Mouse (Mus musculus) midbrain, embryonic 14.5 days (tissue): Measurements from ENCODE around the gene Samhd1. TPM values are rescaled to one million over a fixed set of nuclear protein-coding genes. Genes with fewer than 3 reads are reported as not detected.
A peak's percentile ranks its signal among the peaks of the same experiment; 100 is the strongest.

Experiments used
- ATAC-seq: fragments of 200-750 bp; cut with Nextera tagmentation; 2 replicates; pipeline ENCODE4 v1.8.0; 2017; ENCODE audit warnings: moderate number of reproducible peaks, moderate library complexity; ENCODE audit not compliant: low FRiP score, low TSS enrichment
- DNase-seq: peaks from one replicate; pipeline ENCODE4 v3.0.0-alpha.2; 2015
- H3K27ac ChIP-seq: fragments of 300-500 bp; sonication (generic); replicated peaks from 2 replicates; pipeline ENCODE4 v1.5.1; 2014; ENCODE audit warnings: mild to moderate bottlenecking, low read depth, low read length, moderate library complexity
- H3K27me3 ChIP-seq: fragments of 300-500 bp; sonication (generic); 2 replicates; pipeline ENCODE4 v1.6.1; 2014; ENCODE audit warnings: low read length, control low read depth, mixed read lengths; ENCODE audit not compliant: control insufficient read depth, insufficient read depth
- H3K36me3 ChIP-seq: fragments of 300-500 bp; sonication (generic); 2 replicates; pipeline ENCODE4 v1.6.1; 2014; ENCODE audit warnings: low read length, control low read depth; ENCODE audit not compliant: control insufficient read depth, insufficient read depth
- H3K4me1 ChIP-seq: fragments of 300-500 bp; sonication (generic); 2 replicates; pipeline ENCODE4 v1.6.1; 2014; ENCODE audit warnings: mild to moderate bottlenecking, antibody characterized with exemption, low read length, control low read depth; ENCODE audit not compliant: control insufficient read depth, insufficient read depth
- H3K4me2 ChIP-seq: fragments of 300-500 bp; sonication (generic); 2 replicates; pipeline ENCODE4 v1.6.1; 2014; ENCODE audit warnings: mild to moderate bottlenecking, low read length, moderate library complexity
- H3K4me3 ChIP-seq: fragments of 300-500 bp; sonication (generic); replicated peaks from 2 replicates; pipeline ENCODE4 v1.5.1; 2014; ENCODE audit warnings: low read depth, low read length
- H3K9ac ChIP-seq: fragments of 300-500 bp; sonication (generic); replicated peaks from 2 replicates; pipeline ENCODE4 v1.6.1; 2014; ENCODE audit warnings: mild to moderate bottlenecking, low read length, moderate library complexity
- H3K9me3 ChIP-seq: fragments of 300-500 bp; sonication (generic); 2 replicates; pipeline ENCODE4 v1.6.1; 2016; ENCODE audit warnings: low read length, control low read depth, mixed read lengths; ENCODE audit not compliant: control insufficient read depth
- WGBS: fragments of 180-500 bp; shearing (Covaris S2); extraction: QIAGEN DNeasy Blood & Tissue Kit; methylation state at CpG from one replicate; pipeline ENCODE4 v1.1.7; 2014; 5-methylcytosine and 5-hydroxymethylcytosine counted together
- polyA plus RNA-seq: library from polyadenylated mRNA; unstranded; fragments of >200 nt; fragmentation: Nextera tagmentation; extraction: Ambion mirVana; gene quantifications from 2 replicates; pipeline ENCODE4 v1.2.1, GENCODE M21; 2014

Gene Samhd1
- polyA plus RNA-seq, 1 experiment from 2014 or later: 12.1 TPM

- DNase-seq (no peak), ATAC-seq (no peak)
- H3K4me3 ChIP-seq: no peak overlapping the region
- H3K9ac ChIP-seq: no peak overlapping the region
- H3K4me2 ChIP-seq: no peak overlapping the region
- H3K4me1 ChIP-seq: no peaks in the 10 kb centered on the region
- H3K36me3 ChIP-seq: peaks cover 20% of the 10 kb centered on the region; the same call in 1 of the 2 replicates
- no peaks in the 10 kb centered on the region for H3K27me3 ChIP-seq
- no peaks in the 10 kb centered on the region for H3K9me3 ChIP-seq
- 91% methylated on average over 12 of the region's 12 CpGs for WGBS
- no peak overlapping the region for H3K27ac ChIP-seq
These were observed 35.3 kb downstream of the Samhd1 start for GRCm38 (mm10) chr2:157099532-157100318.

GRCm38 (mm10) chr2:157095005-157095755 lies 39.9 kb downstream of the Samhd1 start:
- Histone ChIP-seq H3K9me3 (no peaks in the 10 kb centered on the region), H3K4me3 (no peak overlapping the region), H3K27ac (no peak overlapping the region), H3K27me3 (no peaks in the 10 kb centered on the region), H3K9ac (no peak overlapping the region; the same call in 1 of the 2 replicates), H3K4me2 (no peak overlapping the region), H3K4me1 (no peaks in the 10 kb centered on the region), H3K36me3 (peaks cover 5% of the 10 kb centered on the region; the same call in 1 of the 2 replicates)
- no peak; the same call in 1 of the 2 replicates for ATAC-seq
- WGBS: 64% methylated on average over 9 of the region's 9 CpGs
- peak; percentile 90 for DNase-seq

- no peak overlapping the region for H3K9ac ChIP-seq
- no peak overlapping the region for H3K4me3 ChIP-seq
- DNase-seq (peak; percentile 67), ATAC-seq (no peak)
- no peak overlapping the region for H3K27ac ChIP-seq
- H3K4me1 ChIP-seq: no peaks in the 10 kb centered on the region
- H3K36me3 ChIP-seq: no peaks in the 10 kb centered on the region
- no peaks in the 10 kb centered on the region for H3K9me3 ChIP-seq
- no peaks in the 10 kb centered on the region for H3K27me3 ChIP-seq
- 45% methylated on average over 8 of the region's 8 CpGs for WGBS
- no peak overlapping the region for H3K4me2 ChIP-seq
These were observed 43.0 kb downstream of the Samhd1 start for GRCm38 (mm10) chr2:157092024-157092423.

GRCm38 (mm10) chr2:157087536-157088317 lies 47.3 kb downstream of the Samhd1 start:
- Histone ChIP-seq H3K27me3 (no peaks in the 10 kb centered on the region), H3K27ac (no peak overlapping the region), H3K4me1 (no peaks in the 10 kb centered on the region), H3K9ac (no peak overlapping the region), H3K4me3 (no peak overlapping the region), H3K4me2 (no peak overlapping the region), H3K36me3 (no peaks in the 10 kb centered on the region), H3K9me3 (no peaks in the 10 kb centered on the region)
- no peak for ATAC-seq
- DNase-seq: no peak
- 83% methylated on average over 14 of the region's 14 CpGs for WGBS

GRCm38 (mm10) chr2:157086796-157087195 lies 48.3 kb downstream of the Samhd1 start, which contains the start of gene Tldc2:
Gene Tldc2, plus strand, starts transcription at chr2:157087055.
- Histone ChIP-seq H3K36me3 (no peaks in the 10 kb centered on the region), H3K27me3 (no peaks in the 10 kb centered on the region), H3K4me3 (no peak within 1 kb of the TSS), H3K27ac (no peak within 1 kb of the TSS), H3K9me3 (no peaks in the 10 kb centered on the region), H3K4me1 (peaks cover 4% of the 10 kb centered on the region; the same call in 1 of the 2 replicates), H3K9ac (no peak within 1 kb of the TSS), H3K4me2 (no peak within 1 kb of the TSS)
- DNase-seq (no peak), ATAC-seq (no peak)
- WGBS: 88% methylated on average over 8 of the region's 8 CpGs

- no peak for ATAC-seq
- WGBS: 82% methylated on average over 7 of the region's 7 CpGs
These were observed 50.1 kb downstream of the Samhd1 start for GRCm38 (mm10) chr2:157084831-157085585.

GRCm38 (mm10) chr2:157081960-157082359 lies 53.1 kb downstream of the Samhd1 start:
- no peaks in the 10 kb centered on the region for H3K27me3 ChIP-seq
- no peaks in the 10 kb centered on the region for H3K9me3 ChIP-seq
- H3K36me3 ChIP-seq: no peaks in the 10 kb centered on the region
- ATAC-seq (no peak), DNase-seq (peak; percentile 31)
- H3K9ac ChIP-seq: no peak overlapping the region
- 0 out of 2 replicates have a peak overlapping the region, but pooled peaks have one; percentile 8 for H3K27ac ChIP-seq
- H3K4me1 ChIP-seq: peaks cover 18% of the 10 kb centered on the region
- H3K4me2 ChIP-seq: no peak overlapping the region
- WGBS: 23% methylated on average over 7 of the region's 7 CpGs
- no peak overlapping the region for H3K4me3 ChIP-seq

More at GRCm38 (mm10) chr2:157084831-157085585, 50.1 kb downstream of the Samhd1 start:
- Histone ChIP-seq H3K27me3 (no peaks in the 10 kb centered on the region), H3K4me1 (peaks cover 7% of the 10 kb centered on the region), H3K9me3 (no peaks in the 10 kb centered on the region), H3K36me3 (no peaks in the 10 kb centered on the region), H3K27ac (no peak overlapping the region), H3K4me3 (no peak overlapping the region), H3K9ac (no peak overlapping the region), H3K4me2 (no peak overlapping the region)
- no peak for DNase-seq

GRCm38 (mm10) chr2:157081331-157081730 lies 53.7 kb downstream of the Samhd1 start:
- DNase-seq: no peak
- H3K9ac ChIP-seq: no peak overlapping the region
- H3K4me1 ChIP-seq: peaks cover 24% of the 10 kb centered on the region
- H3K27ac ChIP-seq: no peak overlapping the region
- no peak for ATAC-seq
- H3K27me3 ChIP-seq: no peaks in the 10 kb centered on the region
- H3K9me3 ChIP-seq: no peaks in the 10 kb centered on the region
- no peak overlapping the region for H3K4me3 ChIP-seq
- no peak overlapping the region for H3K4me2 ChIP-seq
- 97% methylated on average over 8 of the region's 8 CpGs for WGBS
- H3K36me3 ChIP-seq: no peaks in the 10 kb centered on the region
